Mouse (Mus musculus): ENCODE data around the gene Srsf11. TPM values are rescaled to one million over a fixed set of nuclear protein-coding genes. Genes with fewer than 3 reads are reported as not detected.

The Srsf11 gene
- polyA plus RNA-seq, 1 experiment: 372 TPM

- no peak for DNase-seq (ENCODE audit: low spot score)
Observed at GRCm38 (mm10) chr3:157979619-157980018, 56.8 kb downstream of the Srsf11 start.

- no peak for DNase-seq (ENCODE audit: low spot score)
Observed at GRCm38 (mm10) chr3:157973236-157973635, 63.2 kb downstream of the Srsf11 start.

- DNase-seq (ENCODE audit: low spot score): no peak
Observed at GRCm38 (mm10) chr3:157971151-157971550, 65.3 kb downstream of the Srsf11 start.

Other genes starting within 250 kb of the Srsf11 start
- gene Cth, start 111.6 kb downstream of the Srsf11 start, polyA plus RNA-seq (2012; rRNA removed): 3.4 and 5.4 TPM in 2 replicates
- 23.7 and 25.0 TPM in 2 replicates for gene Ankrd13c, start 89.4 kb downstream of the Srsf11 start, polyA plus RNA-seq (2012; rRNA removed)
- 16.4 and 17.2 TPM in 2 replicates for gene Lrrc40, start within 50 bp of the Srsf11 start, polyA plus RNA-seq (2012; rRNA removed)

Measured in urinary bladder, adult 2 months (tissue).